Comparison of ENCODE assay signal across 22 mouse cellular contexts in the genomic region with DNA sequence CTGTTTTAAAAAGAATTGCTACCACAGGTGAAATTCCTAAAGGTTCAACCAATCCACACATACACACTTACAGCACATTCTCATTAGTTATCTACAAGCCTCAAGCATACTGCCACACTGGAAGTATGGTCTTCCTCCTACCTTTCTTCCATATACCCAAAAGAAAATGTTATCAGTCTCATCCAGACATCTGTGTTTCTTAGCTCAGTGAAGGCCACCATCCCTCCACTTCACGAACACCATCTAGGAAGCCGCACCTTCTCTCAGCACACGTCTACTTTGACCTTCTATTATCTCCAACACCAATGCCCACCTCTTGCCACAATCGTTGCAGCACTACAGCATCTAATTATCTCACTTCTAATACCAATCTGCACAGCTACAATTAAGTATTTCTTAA. TPM values are rescaled to one million over a fixed set of nuclear protein-coding genes. Genes with fewer than 3 reads are reported as not detected.
DNase-seq lines count a peak whose midpoint lies in the region; ATAC-seq and TF ChIP-seq lines count a peak whose summit lies in the region.
"Had no signal": no experiment of that assay in that cellular context is flagged by ENCODE, and none has a peak within 500 bp of the region (broad histone marks: within the 10 kb centered on the region; RNA-seq: fewer than 3 reads in every experiment).

No protein-coding gene starts in this region.

- peak; percentile 75 for DNase-seq in MEL (ENCODE audit: low read depth, low spot score)
- DNase-seq in c-Kit-positive CD71-positive TER-119-negative erythroid progenitor cells, embryonic 14.5 days (ENCODE audit: low read depth): peak; percentile 63
- DNase-seq in liver, postnatal 0 days: no peak
- DNase-seq in spleen, adult 12 weeks (ENCODE audit: low spot score): no peak
- DNase-seq in forebrain, embryonic 14.5 days (ENCODE audit: low spot score): no peak
- DNase-seq: adrenal gland, postnatal 25 days; cerebellum, adult 9-11 months; forebrain, postnatal 0 days; heart, adult 18-20 months; lung, adult 18-20 months; lung, postnatal 36 days; retina, postnatal 1 day; thymus, adult 2 months had no signal

- no peak overlapping the region for H3K9ac ChIP-seq in MEL (ENCODE audit: control insufficient read depth, low read depth, low read length, poor library complexity, severe bottlenecking)
- H3K9ac ChIP-seq in intestine, postnatal 0 days (ENCODE audit: low read depth, low read length): no peak overlapping the region
- peak overlapping the region; percentile 32 for H3K9ac ChIP-seq in liver, postnatal 0 days (replicated peaks)
- H3K9ac ChIP-seq in forebrain, embryonic 14.5 days (ENCODE audit: low read length): no peak overlapping the region
- H3K9ac ChIP-seq: forebrain, postnatal 0 days; hindbrain, embryonic 12.5 days; midbrain, embryonic 13.5 days had no signal

- no peak overlapping the region for H3K4me3 ChIP-seq in MEL (ENCODE audit: control insufficient read depth in 1 of 2, insufficient read depth in 1 of 2, low read depth in 2 of 2, low read length in 2 of 2)
- H3K4me3 ChIP-seq in intestine, postnatal 0 days (ENCODE audit: low read depth, low read length): no peak overlapping the region
- no peak overlapping the region for H3K4me3 ChIP-seq in liver, postnatal 0 days (ENCODE audit: low read depth, low read length)
- no peak overlapping the region for H3K4me3 ChIP-seq in forebrain, embryonic 14.5 days (ENCODE audit: low read depth, low read length)
- H3K4me3 ChIP-seq: hindbrain, embryonic 12.5 days; layer of hippocampus, adult 2 months; midbrain, embryonic 13.5 days had no signal

- peak; percentile 63 to 66 for TF ChIP-seq EP300 in MEL (IDR thresholded peaks at IDR 0.05; ENCODE audit: low read depth in 1 of 2, low read length in 2 of 2)
- peak; percentile 83 for TF ChIP-seq EP300 in liver, postnatal 0 days (IDR thresholded peaks at IDR 0.05; ENCODE audit: low read depth)

- no peak for TF ChIP-seq POLR2A in MEL (IDR thresholded peaks at IDR 0.05; ENCODE audit: control insufficient read depth in 1 of 2, insufficient read depth in 1 of 2, low read depth in 1 of 2, low read length in 2 of 2, poor library complexity in 1 of 2)

- 37% methylated on average over 4 of the region's 4 CpGs for WGBS in intestine, postnatal 0 days
- WGBS in liver, postnatal 0 days (ENCODE audit: insufficient replicate concordance): 38% methylated on average over 4 of the region's 4 CpGs
- WGBS in forebrain, embryonic 14.5 days: 79% methylated on average over 4 of the region's 4 CpGs

- H3K79me2 ChIP-seq in MEL (ENCODE audit: control insufficient read depth, insufficient read depth, low read length, poor library complexity): peaks cover 76% of the 10 kb centered on the region

- peaks cover 37 to 51% of the 10 kb centered on the region in 2 experiments for H3K4me1 ChIP-seq in MEL (ENCODE audit: control insufficient read depth in 1 of 2, insufficient read depth in 2 of 2, low read length in 2 of 2)
- H3K4me1 ChIP-seq in intestine, postnatal 0 days (replicated peaks; ENCODE audit: control insufficient read depth, insufficient read depth, low read length): peaks cover 33% of the 10 kb centered on the region; the same call in 1 of the 2 replicates
- H3K4me1 ChIP-seq in liver, postnatal 0 days (ENCODE audit: insufficient read depth): peaks cover 73% of the 10 kb centered on the region
- H3K4me1 ChIP-seq in forebrain, embryonic 14.5 days (ENCODE audit: control insufficient read depth, insufficient read depth, low read length): peaks cover 21% of the 10 kb centered on the region

- no peaks in the 10 kb centered on the region for H3K27me3 ChIP-seq in MEL (ENCODE audit: control insufficient read depth in 1 of 2, insufficient read depth in 2 of 2, low read length in 2 of 2)
- H3K27me3 ChIP-seq in intestine, postnatal 0 days (replicated peaks; ENCODE audit: control insufficient read depth, insufficient read depth, low read length): no peaks in the 10 kb centered on the region
- H3K27me3 ChIP-seq in liver, postnatal 0 days (ENCODE audit: insufficient read depth, low read length): no peaks in the 10 kb centered on the region
- H3K27me3 ChIP-seq in forebrain, embryonic 14.5 days (replicated peaks; ENCODE audit: control insufficient read depth, insufficient read depth, low read length): no peaks in the 10 kb centered on the region
- H3K27me3 ChIP-seq: hindbrain, embryonic 12.5 days; midbrain, embryonic 13.5 days had no signal

- no peak for TF ChIP-seq CTCF in MEL (IDR thresholded peaks at IDR 0.05 in 2 of 3, conservative IDR thresholded peaks at IDR 0.05 in 1 of 3; ENCODE audit: control insufficient read depth in 1 of 3, insufficient read depth in 1 of 3, low read depth in 2 of 3, low read length in 3 of 3, poor library complexity in 1 of 3, severe bottlenecking in 1 of 3)
- TF ChIP-seq CTCF in intestine, postnatal 0 days (IDR thresholded peaks at IDR 0.05; ENCODE audit: low read depth): no peak
- no peak for TF ChIP-seq CTCF in liver, postnatal 0 days (IDR thresholded peaks at IDR 0.05; ENCODE audit: low read depth)

- H3K9me3 ChIP-seq in MEL (replicated peaks; ENCODE audit: insufficient read depth, low read length): no peaks in the 10 kb centered on the region
- no peaks in the 10 kb centered on the region for H3K9me3 ChIP-seq in intestine, postnatal 0 days (ENCODE audit: control insufficient read depth)
- H3K9me3 ChIP-seq in liver, postnatal 0 days (ENCODE audit: low read length): no peaks in the 10 kb centered on the region
- H3K9me3 ChIP-seq in forebrain, embryonic 14.5 days (replicated peaks; ENCODE audit: control insufficient read depth, low read length): no peaks in the 10 kb centered on the region
- H3K9me3 ChIP-seq: hindbrain, embryonic 12.5 days; midbrain, embryonic 13.5 days had no signal

- peak overlapping the region; percentile 4; the same call in 1 of the 2 replicates for H3K4me2 ChIP-seq in intestine, postnatal 0 days (replicated peaks; ENCODE audit: low read depth)
- peak overlapping the region; percentile 53 for H3K4me2 ChIP-seq in liver, postnatal 0 days (ENCODE audit: low read depth, low read length)
- H3K4me2 ChIP-seq in forebrain, embryonic 14.5 days (ENCODE audit: low read length): no peak overlapping the region
- H3K4me2 ChIP-seq: hindbrain, embryonic 12.5 days; midbrain, embryonic 13.5 days had no signal

- no peak overlapping the region for H3K27ac ChIP-seq in MEL (ENCODE audit: control insufficient read depth, low read depth, low read length)
- no peak overlapping the region for H3K27ac ChIP-seq in intestine, postnatal 0 days (ENCODE audit: low read depth, low read length)
- H3K27ac ChIP-seq in liver, postnatal 0 days (ENCODE audit: low read depth): peak overlapping the region; percentile 5; the same call in 1 of the 2 replicates
- no peak overlapping the region for H3K27ac ChIP-seq in forebrain, embryonic 14.5 days (ENCODE audit: low read depth, low read length)
- H3K27ac ChIP-seq: hindbrain, embryonic 12.5 days; kidney, postnatal 0 days; layer of hippocampus, adult 2 months; midbrain, embryonic 13.5 days had no signal

- peaks cover 6 to 70% of the 10 kb centered on the region in 2 experiments for H3K36me3 ChIP-seq in MEL (ENCODE audit: control insufficient read depth in 1 of 2, insufficient read depth in 2 of 2, low read length in 2 of 2)
- H3K36me3 ChIP-seq in intestine, postnatal 0 days (ENCODE audit: control insufficient read depth, insufficient read depth): no peaks in the 10 kb centered on the region
- H3K36me3 ChIP-seq in liver, postnatal 0 days (replicated peaks; ENCODE audit: insufficient read depth, low read length): no peaks in the 10 kb centered on the region; the same call in 1 of the 2 replicates
- no peaks in the 10 kb centered on the region for H3K36me3 ChIP-seq in forebrain, embryonic 14.5 days (ENCODE audit: control insufficient read depth, insufficient read depth, low read length)
- H3K36me3 ChIP-seq: hindbrain, embryonic 12.5 days; midbrain, embryonic 13.5 days had no signal

- TF ChIP-seq RAD21 in MEL (IDR thresholded peaks at IDR 0.05; ENCODE audit: low read depth, low read length): no peak

- ATAC-seq in intestine, postnatal 0 days: no peak
- ATAC-seq in liver, postnatal 0 days: peak; percentile 77
- no peak for ATAC-seq in activated CD4-positive, CD25-positive, alpha-beta regulatory T cell, adult 4 months
- no peak for ATAC-seq in forebrain, embryonic 14.5 days
- ATAC-seq: CD4-positive, CD25-positive, alpha-beta regulatory T cell, adult 4 months; forebrain, postnatal 0 days; midbrain, embryonic 13.5 days had no signal

TF ChIP-seq in MEL, 35 proteins besides CTCF, POLR2A, EP300 and RAD21 (continues in another document):
- TF ChIP-seq POLR2AphosphoS5 (IDR thresholded peaks at IDR 0.05; ENCODE audit: borderline replicate concordance, low read depth, low read length) (no peak), SIN3A (IDR thresholded peaks at IDR 0.05; ENCODE audit: low read length) (no peak; the same call in 1 of the 2 replicates), TBP (IDR thresholded peaks at IDR 0.05; ENCODE audit: low read depth, low read length) (0 out of 2 replicates have a peak, but pooled peaks have one; percentile 26), ELF1 (IDR thresholded peaks at IDR 0.05; ENCODE audit: low read depth, low read length) (no peak), RCOR1 (IDR thresholded peaks at IDR 0.05; ENCODE audit: low read depth, low read length) (peak; percentile 47; the same call in 1 of the 2 replicates), GATA1 (IDR thresholded peaks at IDR 0.05; ENCODE audit: low read depth, low read length) (peak; percentile 85), KAT2A (conservative IDR thresholded peaks at IDR 0.05; ENCODE audit: low read depth, low read length) (no peak)

RNA-seq across cellular contexts. Expression of gene Vapa, which starts 7.3 kb away (rescaled TPM):
- total RNA-seq in MEL (2012; rRNA removed): 56.7 and 60.2 TPM in 2 replicates
- polyA plus RNA-seq in MEL (2012; ENCODE audit: insufficient read depth in 1 of 2, insufficient read length in 2 of 2, low read depth in 1 of 2, low replicate concordance in 2 of 2, missing spikeins in 1 of 2): 100 to 1,000 TPM in 1 of 2 experiments, 10 to 100 TPM in 1; 85.3 to 507 TPM
- 290 and 292 TPM in 2 replicates for polyA plus RNA-seq in intestine, postnatal 0 days (2015; fragmentation: Nextera tagmentation; extraction: Ambion mirVana)
- 84.0 and 93.8 TPM in 2 replicates for polyA plus RNA-seq in liver, postnatal 0 days (2015; fragmentation: Nextera tagmentation; extraction: Ambion mirVana)
- 10 to 100 TPM; 23.3 to 44.9 TPM for polyA plus RNA-seq in activated CD4-positive, CD25-positive, alpha-beta regulatory T cell, adult 4 months (2017; shearing (Covaris generic))
- 247 TPM in 2 replicates for polyA plus RNA-seq in forebrain, embryonic 14.5 days (2014; fragmentation: Nextera tagmentation; extraction: Ambion mirVana)

RNA-seq across cellular contexts. Expression of gene Txndc2, which starts 36.0 kb away (rescaled TPM):
- total RNA-seq in MEL (2012; rRNA removed): not detected in 2 replicates
- not detected for polyA plus RNA-seq in MEL (2012; ENCODE audit: insufficient read depth in 1 of 2, insufficient read length in 2 of 2, low read depth in 1 of 2, low replicate concordance in 2 of 2, missing spikeins in 1 of 2)
- not detected in 2 replicates for polyA plus RNA-seq in intestine, postnatal 0 days (2015; fragmentation: Nextera tagmentation; extraction: Ambion mirVana)
- not detected in 2 replicates for polyA plus RNA-seq in liver, postnatal 0 days (2015; fragmentation: Nextera tagmentation; extraction: Ambion mirVana)
- not detected for polyA plus RNA-seq in activated CD4-positive, CD25-positive, alpha-beta regulatory T cell, adult 4 months (2017; shearing (Covaris generic))
- 0.19 TPM in 1 of 2 replicates, not detected in the other for polyA plus RNA-seq in forebrain, embryonic 14.5 days (2014; fragmentation: Nextera tagmentation; extraction: Ambion mirVana)
- total RNA-seq: gastrocnemius, adult 18-20 months; heart, adult 18-20 months; layer of hippocampus, adult 2 months had no signal
- polyA plus RNA-seq: CD4-positive, CD25-positive, alpha-beta regulatory T cell, adult 4 months; forebrain, postnatal 0 days; intestine, embryonic 14.5 days; kidney, postnatal 0 days; midbrain, embryonic 13.5 days; thymus, adult 2 months had no signal

Comparison
In these comparisons a context has a peak if more than half of its experiments do, and no peak if none do; other contexts are left out.
1. DNase-seq: peak in MEL (single experiment) and c-Kit-positive CD71-positive TER-119-negative erythroid progenitor cells, embryonic 14.5 days (single experiment); none in liver, postnatal 0 days (single experiment), spleen, adult 12 weeks (single experiment) and forebrain, embryonic 14.5 days (single experiment).